Comparison of ENCODE assay signal across 8 mouse cellular contexts in genomic region chr9:98985800-98986475, GRCm38 (mm10). TPM values are rescaled to one million over a fixed set of nuclear protein-coding genes. Genes with fewer than 3 reads are reported as not detected.
DNase-seq lines count a peak whose midpoint lies in the region; ATAC-seq and TF ChIP-seq lines count a peak whose summit lies in the region.

TSS of gene Faim (plus strand) at chr9:98986373.

- peak; percentile 18 for TF ChIP-seq POLR2A in ES-Bruce4 (IDR thresholded peaks at IDR 0.05; ENCODE audit: insufficient read depth, low read length)

- H3K9ac ChIP-seq in ES-Bruce4 (ENCODE audit: low read depth, poor library complexity, severe bottlenecking): peak within 1 kb of the TSS; percentile 80
- H3K9ac ChIP-seq in forebrain, embryonic 13.5 days: peak within 1 kb of the TSS; percentile 84
- peak within 1 kb of the TSS; percentile 80 for H3K9ac ChIP-seq in liver, postnatal 0 days (replicated peaks)
- peak within 1 kb of the TSS; percentile 86 for H3K9ac ChIP-seq in neural tube, embryonic 14.5 days (replicated peaks; ENCODE audit: low read depth, low read length)

- peak; percentile 100 for DNase-seq in heart, postnatal 10 days
- DNase-seq in large intestine, adult 2 months (ENCODE audit: low read depth, low spot score): peak; percentile 98
- peak; percentile 100 for DNase-seq in liver, postnatal 0 days
- peak; percentile 100 for DNase-seq in testis, postnatal 10 days (ENCODE audit: low spot score)

- no peaks in the 10 kb centered on the region for H3K27me3 ChIP-seq in ES-Bruce4 (ENCODE audit: control insufficient read depth, insufficient read depth, low read length, poor library complexity, severe bottlenecking)
- H3K27me3 ChIP-seq in forebrain, embryonic 13.5 days: peaks cover 16% of the 10 kb centered on the region
- 0 out of 2 replicates have a peak, but pooled peaks cover 16% of the 10 kb centered on the region for H3K27me3 ChIP-seq in liver, postnatal 0 days (ENCODE audit: insufficient read depth, low read length)
- H3K27me3 ChIP-seq in neural tube, embryonic 14.5 days (ENCODE audit: control insufficient read depth, insufficient read depth, low read length): no peaks in the 10 kb centered on the region

- no peaks in the 10 kb centered on the region for H3K4me1 ChIP-seq in ES-Bruce4 (ENCODE audit: control insufficient read depth, insufficient read depth, low read length)
- H3K4me1 ChIP-seq in forebrain, embryonic 13.5 days: peaks cover 11% of the 10 kb centered on the region
- peaks cover 17% of the 10 kb centered on the region for H3K4me1 ChIP-seq in liver, postnatal 0 days (ENCODE audit: insufficient read depth)
- H3K4me1 ChIP-seq in neural tube, embryonic 14.5 days (ENCODE audit: control insufficient read depth, insufficient read depth, low read length): peaks cover 11% of the 10 kb centered on the region

- peak; percentile 91 for ATAC-seq in cerebellum, adult (ENCODE audit: insufficient number of reproducible peaks, low FRiP score, low TSS enrichment)
- peak; percentile 99 for ATAC-seq in forebrain, embryonic 13.5 days
- ATAC-seq in liver, postnatal 0 days: peak; percentile 99
- ATAC-seq in neural tube, embryonic 14.5 days (ENCODE audit: low read depth): peak; percentile 98

- TF ChIP-seq CTCF in ES-Bruce4 (IDR thresholded peaks at IDR 0.05; ENCODE audit: low read depth, low read length): no peak
- peak; percentile 29; the same call in 1 of the 2 replicates for TF ChIP-seq CTCF in liver, postnatal 0 days (IDR thresholded peaks at IDR 0.05; ENCODE audit: low read depth)

- intact Hi-C loops in heart, postnatal 10 days (cut with DNase I): no loop called here

- peak within 1 kb of the TSS; percentile 84 for H3K4me2 ChIP-seq in forebrain, embryonic 13.5 days
- H3K4me2 ChIP-seq in liver, postnatal 0 days (ENCODE audit: low read depth, low read length): peak within 1 kb of the TSS; percentile 100
- peak within 1 kb of the TSS; percentile 75 for H3K4me2 ChIP-seq in neural tube, embryonic 14.5 days (ENCODE audit: low read depth, low read length)

- no peak for TF ChIP-seq EP300 in ES-Bruce4 (IDR thresholded peaks at IDR 0.05; ENCODE audit: insufficient read depth, low read depth, low read length)
- no peak for TF ChIP-seq EP300 in liver, postnatal 0 days (IDR thresholded peaks at IDR 0.05; ENCODE audit: low read depth)

- under 1% methylated on average over 45 of the region's 45 CpGs for WGBS in forebrain, embryonic 13.5 days
- WGBS in large intestine, adult 2 months: 1% methylated on average over 45 of the region's 45 CpGs
- 2% methylated on average over 45 of the region's 45 CpGs for WGBS in liver, postnatal 0 days (ENCODE audit: insufficient replicate concordance)
- WGBS in neural tube, embryonic 14.5 days: 1% methylated on average over 41 of the region's 45 CpGs

- H3K9me3 ChIP-seq in ES-Bruce4 (replicated peaks; ENCODE audit: control insufficient read depth, insufficient read depth, low read length, poor library complexity, severe bottlenecking): no peaks in the 10 kb centered on the region
- no peaks in the 10 kb centered on the region for H3K9me3 ChIP-seq in forebrain, embryonic 13.5 days (replicated peaks)
- no peaks in the 10 kb centered on the region for H3K9me3 ChIP-seq in liver, postnatal 0 days (ENCODE audit: low read length)
- no peaks in the 10 kb centered on the region for H3K9me3 ChIP-seq in neural tube, embryonic 14.5 days (ENCODE audit: control insufficient read depth, low read length)

- H3K4me3 ChIP-seq in ES-Bruce4 (ENCODE audit: low read depth, low read length): peak within 1 kb of the TSS; percentile 71
- peak within 1 kb of the TSS; percentile 83 for H3K4me3 ChIP-seq in forebrain, embryonic 13.5 days
- peak within 1 kb of the TSS; percentile 80 for H3K4me3 ChIP-seq in liver, postnatal 0 days (ENCODE audit: low read depth, low read length)
- H3K4me3 ChIP-seq in neural tube, embryonic 14.5 days (ENCODE audit: low read depth, low read length): peak within 1 kb of the TSS; percentile 79

- no peaks in the 10 kb centered on the region for H3K36me3 ChIP-seq in ES-Bruce4 (ENCODE audit: control insufficient read depth, insufficient read depth, low read length, poor library complexity, severe bottlenecking)
- H3K36me3 ChIP-seq in forebrain, embryonic 13.5 days (ENCODE audit: poor library complexity, severe bottlenecking): no peaks in the 10 kb centered on the region
- no peaks in the 10 kb centered on the region for H3K36me3 ChIP-seq in liver, postnatal 0 days (replicated peaks; ENCODE audit: insufficient read depth, low read length)
- H3K36me3 ChIP-seq in neural tube, embryonic 14.5 days (ENCODE audit: control insufficient read depth, insufficient read depth, low read length): no peaks in the 10 kb centered on the region

- no peak within 1 kb of the TSS for H3K27ac ChIP-seq in ES-Bruce4 (ENCODE audit: insufficient read depth, low read length)
- peak within 1 kb of the TSS; percentile 51 for H3K27ac ChIP-seq in forebrain, embryonic 13.5 days
- H3K27ac ChIP-seq in liver, postnatal 0 days (ENCODE audit: low read depth): no peak within 1 kb of the TSS; the same call in 1 of the 2 replicates
- peak within 1 kb of the TSS; percentile 79 for H3K27ac ChIP-seq in neural tube, embryonic 14.5 days (ENCODE audit: low read depth, low read length)

RNA-seq across cellular contexts. Expression of gene Faim, which starts in this region (rescaled TPM):
- 35.4 and 35.6 TPM in 2 replicates for polyA plus RNA-seq in ES-Bruce4 (2011; ENCODE audit: insufficient read depth, insufficient read length, low read depth, missing spikeins)
- 84.6 and 97.0 TPM in 2 replicates for polyA plus RNA-seq in forebrain, embryonic 13.5 days (2015; fragmentation: Nextera tagmentation; extraction: Ambion mirVana)
- 1 to 10 TPM; 8.7 to 8.9 TPM for total RNA-seq in heart, postnatal 10 days (2021)
- 1.7 and 2.8 TPM in 2 replicates for polyA plus RNA-seq in large intestine, adult 2 months (2012; rRNA removed)
- polyA plus RNA-seq in liver, postnatal 0 days (2015; fragmentation: Nextera tagmentation; extraction: Ambion mirVana): 16.2 and 16.7 TPM in 2 replicates
- 119 and 124 TPM in 2 replicates for polyA plus RNA-seq in neural tube, embryonic 14.5 days (2014; fragmentation: Nextera tagmentation; extraction: Ambion mirVana)

Comparison
In these comparisons a context has a peak if more than half of its experiments do, and no peak if none do; other contexts are left out.
1. H3K27ac ChIP-seq: peak in forebrain, embryonic 13.5 days (single experiment) and neural tube, embryonic 14.5 days (single experiment); none in ES-Bruce4 (single experiment) and liver, postnatal 0 days (single experiment).
2. Peak in every context shown above with its lines, with median percentiles within 50 percentile points of each other: H3K4me3 ChIP-seq, H3K9ac ChIP-seq, ATAC-seq, H3K4me2 ChIP-seq and DNase-seq.